Mouse (Mus musculus): ENCODE results near the gene Rnf214.

The Rnf214 gene

DNA sequence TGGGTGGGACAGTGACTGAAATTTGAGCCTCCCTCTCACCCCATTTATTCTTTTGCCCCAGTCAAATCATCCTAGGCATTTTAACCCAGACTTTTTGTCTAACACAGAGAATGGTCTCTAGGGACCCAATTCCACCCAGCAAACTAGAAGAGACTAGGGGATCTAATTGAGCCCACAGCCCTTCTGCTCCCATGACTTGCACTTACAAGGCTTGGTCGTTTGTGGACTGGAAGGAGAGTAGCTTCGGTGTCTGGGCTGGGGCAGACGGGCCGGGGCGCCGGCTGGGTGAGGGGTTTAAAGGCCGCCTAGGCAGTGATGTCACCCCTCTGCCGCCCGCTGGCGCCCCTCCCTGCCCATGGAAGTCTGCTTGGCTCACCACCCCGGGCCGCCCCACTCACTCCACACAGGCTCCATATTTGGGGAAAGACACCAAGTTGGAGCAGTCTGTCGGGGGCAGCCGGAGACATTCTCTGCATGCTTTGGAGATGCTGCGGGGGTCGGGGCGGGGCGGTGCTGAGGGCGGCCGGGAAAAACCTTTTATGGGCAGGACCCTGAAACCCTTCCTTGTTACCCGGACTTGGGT, 29.0 kb upstream of the Rnf214 start, which contains the start of gene Tagln:
TSS of gene Tagln (minus strand) at position 431 of the 583 bp plus-strand sequence.
- DNase-seq (ENCODE audit: low read depth, low spot score), result no peak

DNA sequence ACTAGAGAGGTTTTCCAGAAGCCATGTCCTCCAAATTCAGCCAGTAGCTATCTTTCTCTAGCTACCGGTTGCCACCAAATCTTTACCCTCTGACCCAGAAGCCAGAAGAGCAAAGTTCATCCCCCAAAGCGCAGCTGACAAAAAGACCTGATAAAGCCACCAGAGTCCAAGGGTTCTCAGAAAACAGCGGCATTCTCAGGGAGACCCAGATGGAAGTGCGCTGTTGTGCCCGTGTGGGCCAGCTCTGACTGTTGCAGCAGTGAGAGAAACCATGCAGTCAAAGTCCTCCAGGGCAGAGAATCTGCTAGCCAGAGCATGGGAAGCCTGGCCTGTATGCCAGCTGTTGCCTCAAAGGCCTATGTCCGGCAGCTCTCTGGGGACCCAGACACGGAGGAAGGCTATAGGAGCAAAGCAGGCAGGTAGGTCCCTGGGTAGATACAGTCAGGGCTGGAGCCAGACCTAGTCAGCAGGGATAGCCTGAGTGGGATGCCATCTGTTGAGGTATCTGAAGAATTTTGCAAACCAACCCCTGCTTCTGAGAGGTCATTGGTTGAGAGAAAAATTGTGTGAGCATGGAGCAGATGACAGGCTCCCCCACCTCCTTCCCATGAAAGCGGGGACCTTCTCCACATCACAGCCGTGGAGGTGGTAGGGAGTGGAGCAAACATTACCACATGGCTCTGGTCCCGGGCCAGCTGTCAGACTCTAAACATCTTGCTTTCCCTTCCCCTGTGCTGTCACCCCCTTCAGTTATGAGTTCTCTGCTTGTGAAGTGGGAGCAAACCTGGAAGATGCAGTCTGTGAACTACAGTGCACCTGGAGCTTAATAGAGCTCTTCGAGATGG, 26.1 kb upstream of the Rnf214 start:
- DNase-seq (ENCODE audit: low read depth, low spot score), result no peak

DNA sequence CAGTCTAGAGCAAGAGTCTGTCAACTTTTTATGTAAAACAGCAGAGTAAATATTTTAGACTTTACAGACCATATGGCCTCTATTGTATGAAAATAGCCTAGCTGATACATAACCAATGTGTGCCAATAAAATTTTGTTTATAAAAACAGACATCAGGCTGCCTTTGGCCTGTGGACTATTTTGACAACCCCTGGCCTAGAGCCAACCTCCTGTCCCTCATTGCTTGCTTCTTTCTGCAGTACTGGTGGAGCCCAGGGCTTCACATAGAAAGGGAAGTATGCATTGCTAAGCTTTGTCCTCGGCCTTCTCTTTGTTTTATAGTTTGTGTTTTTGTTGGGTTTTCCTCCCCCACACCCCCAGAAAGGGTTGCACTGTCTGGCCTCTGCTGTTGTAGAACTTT, 25.2 kb upstream of the Rnf214 start:
- DNase-seq (ENCODE audit: low read depth, low spot score), result no peak

- DNase-seq (ENCODE audit: low read depth, low spot score), result no peak
Observed at GRCm38 (mm10) chr9:45929285-45929684, 22.6 kb upstream of the Rnf214 start.

GRCm38 (mm10) chr9:45919895-45920294, 13.2 kb upstream of the Rnf214 start:
- DNase-seq (ENCODE audit: low read depth, low spot score), result no peak

DNA sequence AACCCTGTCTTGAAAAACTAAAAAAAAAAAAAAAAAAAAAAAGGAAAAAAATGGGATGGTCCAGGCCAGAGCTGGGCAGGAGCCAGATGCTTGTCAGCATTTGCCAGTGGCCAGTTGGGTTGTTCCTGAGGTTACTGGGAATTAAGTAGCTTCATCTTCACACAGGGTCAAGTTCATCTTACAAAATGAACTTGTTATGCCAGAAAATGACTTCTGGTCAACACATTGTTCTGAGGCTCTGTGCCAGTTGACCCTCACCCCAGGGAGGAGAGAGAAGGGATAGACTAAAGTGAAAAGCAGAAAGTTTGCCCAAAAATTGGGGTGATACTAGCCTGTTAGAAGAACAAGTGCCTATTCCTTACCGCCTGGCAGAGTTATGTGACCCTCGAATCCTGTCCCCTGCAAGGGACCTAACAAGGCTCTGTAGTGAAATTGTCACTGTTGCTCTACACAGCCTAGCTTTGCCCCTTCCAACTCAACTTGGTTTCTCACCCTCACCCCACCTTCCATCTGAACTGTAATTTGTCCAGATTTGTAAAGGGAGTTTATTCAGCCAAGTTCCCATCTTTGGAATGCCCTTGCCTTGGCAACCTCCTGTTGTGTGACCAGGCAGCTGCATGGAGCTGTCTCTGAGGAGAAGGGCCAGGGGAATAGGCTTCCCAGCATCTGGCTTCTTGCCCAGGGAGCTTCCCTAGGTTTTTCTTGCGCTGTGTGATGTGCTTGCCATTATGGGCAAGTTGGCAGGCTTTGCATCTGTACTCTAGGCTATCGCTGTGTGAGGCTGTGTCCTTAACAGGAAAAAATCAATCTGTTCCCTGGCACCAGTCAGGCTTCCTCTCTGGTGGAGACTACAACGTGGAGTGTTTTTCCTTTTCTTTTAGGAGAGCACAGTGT, 10.6 kb upstream of the Rnf214 start:
- DNase-seq (ENCODE audit: low read depth, low spot score), result no peak

DNA sequence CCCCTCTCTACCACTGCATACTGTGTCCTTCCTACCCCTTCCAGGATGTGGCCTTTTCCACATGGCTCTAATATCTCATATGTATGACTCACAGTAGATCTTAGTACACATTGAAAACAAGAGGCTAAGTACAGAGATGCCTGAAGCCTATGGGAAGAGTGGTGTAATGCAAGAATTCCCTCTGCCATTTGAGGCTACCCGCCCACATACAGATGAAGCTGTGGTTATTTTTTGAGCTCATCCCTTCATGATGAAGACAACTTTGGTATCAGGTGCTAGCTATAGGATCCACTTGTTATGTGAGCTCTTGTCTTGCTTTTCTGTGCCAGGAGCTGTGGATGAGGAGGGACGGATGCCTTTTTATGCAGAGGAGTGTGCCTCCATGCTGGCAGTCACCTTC, 8.9 kb upstream of the Rnf214 start:
- DNase-seq (ENCODE audit: low read depth, low spot score), result no peak

GRCm38 (mm10) chr9:45911673-45912072, 5.0 kb upstream of the Rnf214 start:
- peak; percentile 44 for DNase-seq (ENCODE audit: low read depth, low spot score)

DNA sequence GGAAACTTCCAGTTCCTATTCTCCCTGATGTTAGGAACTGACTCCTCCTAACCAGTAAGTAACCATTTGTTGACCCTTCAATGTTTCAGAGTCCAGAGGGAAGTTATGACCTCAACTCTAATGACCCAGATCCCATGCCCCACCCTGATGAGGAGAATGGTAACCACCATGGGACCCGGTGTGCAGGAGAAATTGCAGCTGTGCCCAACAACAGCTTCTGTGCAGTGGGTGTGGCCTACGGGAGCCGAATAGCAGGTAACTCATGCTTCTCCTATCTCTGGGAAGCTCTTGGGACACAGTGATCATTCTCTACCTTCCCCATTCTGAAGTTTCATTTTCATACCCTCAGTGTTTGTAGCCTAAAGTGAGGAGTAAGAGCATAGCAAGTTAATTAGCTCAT, 4.3 kb upstream of the Rnf214 start:
- no peak for DNase-seq (ENCODE audit: low read depth, low spot score)

GRCm38 (mm10) chr9:45907078-45907428, 342 bp upstream of the Rnf214 start:
- DNase-seq (ENCODE audit: low read depth, low spot score), result no peak

DNA sequence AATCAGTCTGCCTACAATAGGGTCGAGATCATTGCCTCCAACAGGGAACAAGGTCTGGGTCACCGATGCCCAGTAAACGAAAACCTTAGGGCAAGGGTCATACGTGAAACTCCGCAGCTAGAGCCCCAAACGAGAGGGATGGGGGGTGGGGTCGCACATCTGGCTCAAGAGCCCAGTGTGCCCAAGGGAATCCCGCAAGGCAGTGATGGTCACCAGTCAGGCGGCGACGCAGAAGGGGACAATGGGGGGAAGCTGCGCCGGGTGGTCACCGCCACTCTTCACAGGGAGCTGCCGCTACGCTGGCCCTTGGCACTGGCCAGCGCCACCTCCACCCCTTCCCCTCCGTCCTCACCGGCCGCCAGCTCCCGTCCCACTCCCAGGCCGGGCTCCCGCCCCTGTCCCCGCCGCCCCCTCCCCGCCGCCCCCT, 887 bp downstream of the Rnf214 start:
- DNase-seq (ENCODE audit: low read depth, low spot score), result peak; percentile 56

DNA sequence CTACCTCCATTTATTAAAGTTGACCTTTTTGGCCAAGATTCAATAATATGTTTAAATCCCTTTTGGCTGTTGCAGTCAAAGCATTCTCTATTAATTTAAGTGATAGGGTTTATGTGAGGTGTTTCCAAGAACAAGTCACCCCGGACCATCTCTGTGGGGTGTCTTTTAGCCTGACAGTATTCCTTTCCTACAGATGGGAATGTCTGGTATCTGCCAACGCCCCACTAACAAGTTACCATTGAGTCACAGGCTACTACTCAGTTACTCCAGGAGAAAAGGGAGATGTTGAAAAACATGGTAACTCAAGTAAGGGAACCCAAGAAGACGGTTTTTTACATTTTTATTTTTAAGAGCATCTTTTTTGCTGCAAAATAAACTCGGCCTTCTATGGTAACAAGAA, 1.5 kb downstream of the Rnf214 start:
- no peak for DNase-seq (ENCODE audit: low read depth, low spot score)

GRCm38 (mm10) chr9:45893681-45894080, 13.0 kb downstream of the Rnf214 start:
- DNase-seq (ENCODE audit: low read depth, low spot score), result no peak

GRCm38 (mm10) chr9:45877928-45878327, 28.8 kb downstream of the Rnf214 start:
- no peak for DNase-seq (ENCODE audit: low read depth, low spot score)

DNA sequence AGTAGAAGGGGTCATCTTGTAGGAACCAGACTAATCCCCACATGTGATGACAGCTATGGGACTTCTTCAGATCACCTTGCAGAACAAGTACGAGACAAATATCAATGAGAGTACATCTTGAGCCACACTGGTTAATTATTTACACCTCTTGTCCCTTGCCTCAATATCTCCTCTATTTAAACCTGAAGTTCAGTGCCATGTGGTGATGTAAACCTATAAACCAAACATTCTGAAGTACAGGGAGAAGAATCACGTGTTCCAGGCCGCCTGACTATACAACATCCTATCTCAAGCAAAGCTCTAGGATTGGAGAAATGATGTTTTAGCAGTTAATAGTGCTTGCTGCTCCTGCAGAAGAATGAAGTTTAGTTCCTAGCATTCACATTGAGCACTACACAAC, 36.4 kb downstream of the Rnf214 start:
- DNase-seq (ENCODE audit: low read depth, low spot score), result no peak

GRCm38 (mm10) chr9:45869181-45869580, 37.5 kb downstream of the Rnf214 start:
- no peak for DNase-seq (ENCODE audit: low read depth, low spot score)

DNA sequence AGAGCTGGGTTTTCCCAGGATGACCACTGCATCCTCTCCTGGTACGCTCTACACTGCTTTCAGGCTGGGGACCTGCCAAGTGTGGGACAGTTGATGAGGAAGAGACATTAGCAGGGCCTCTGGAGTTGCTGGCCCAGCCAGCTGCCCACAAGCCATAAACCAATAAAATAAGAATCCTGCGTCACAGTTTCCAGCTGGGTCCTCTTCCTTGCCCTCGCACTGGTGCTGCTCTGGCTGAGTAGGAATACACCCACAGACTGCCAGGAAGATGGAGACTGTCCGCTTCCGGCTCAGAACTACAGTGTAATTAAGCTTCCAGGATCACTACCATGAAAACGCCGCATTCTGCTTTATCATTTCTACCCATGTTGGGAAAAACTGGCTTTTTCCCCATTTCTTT, 44.9 kb downstream of the Rnf214 start:
- no peak for DNase-seq (ENCODE audit: low read depth, low spot score)

- no peak for DNase-seq (ENCODE audit: low read depth, low spot score)
Observed at GRCm38 (mm10) chr9:45859364-45859763, 47.3 kb downstream of the Rnf214 start.

DNA sequence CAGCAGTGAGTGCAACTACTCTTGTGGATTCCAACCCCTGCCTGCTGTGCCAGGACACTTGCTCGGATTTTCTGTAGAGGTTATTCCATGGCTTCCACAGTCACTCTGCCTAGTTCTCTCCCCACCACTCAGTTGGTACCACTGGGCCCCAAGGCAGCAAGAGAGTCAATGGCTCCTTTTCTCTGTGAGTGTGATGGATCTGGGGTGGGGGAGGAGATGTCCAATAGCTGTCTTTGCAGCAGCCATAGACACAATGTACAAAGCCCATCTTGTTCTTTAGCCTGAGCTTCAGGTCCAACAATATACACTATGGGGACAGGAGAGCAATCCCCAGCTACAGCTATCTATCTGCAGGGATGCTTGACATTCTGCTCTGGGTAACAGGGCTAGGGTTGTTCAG, 52.6 kb downstream of the Rnf214 start:
- no peak for DNase-seq (ENCODE audit: low read depth, low spot score)

DNA sequence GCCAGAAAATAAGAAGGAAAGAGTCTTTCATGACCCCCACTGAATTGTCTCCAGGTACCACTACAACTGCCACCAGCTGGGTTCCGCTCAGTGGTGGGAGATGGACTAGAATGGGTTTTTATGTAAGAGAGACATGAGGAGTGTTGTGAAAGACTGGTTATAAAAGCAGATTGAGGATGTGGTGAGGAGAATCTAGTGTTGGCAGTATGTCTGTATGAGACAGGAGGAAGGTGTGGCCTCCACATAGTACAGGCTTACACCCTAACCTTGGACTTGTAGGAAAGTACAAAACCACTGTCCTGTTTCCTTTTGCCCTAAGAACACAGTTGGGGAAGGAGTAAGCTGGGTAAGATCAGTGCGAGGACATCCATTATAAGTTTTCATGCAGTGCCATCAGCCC, 53.0 kb downstream of the Rnf214 start:
- DNase-seq (ENCODE audit: low read depth, low spot score), result no peak

DNA sequence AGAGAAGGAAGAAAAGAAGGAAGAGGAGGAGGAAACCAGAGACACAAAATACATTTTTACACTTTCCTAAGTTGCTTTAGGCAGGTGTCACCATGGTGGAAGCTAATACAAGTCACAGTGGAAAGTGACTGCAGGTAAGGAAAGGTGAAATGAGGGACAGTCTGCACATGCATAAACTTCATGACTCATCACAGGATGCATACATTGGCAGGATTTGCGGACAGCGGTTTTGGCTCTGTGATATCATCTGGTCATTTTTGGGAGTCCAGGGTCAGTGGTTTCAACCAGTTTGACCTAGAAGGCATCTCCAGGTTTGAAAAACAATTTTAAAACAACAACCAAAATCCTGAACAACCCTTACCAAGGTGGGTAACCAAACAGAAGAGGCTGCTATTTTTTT, 54.9 kb downstream of the Rnf214 start:
- no peak for DNase-seq (ENCODE audit: low read depth, low spot score)

DNA sequence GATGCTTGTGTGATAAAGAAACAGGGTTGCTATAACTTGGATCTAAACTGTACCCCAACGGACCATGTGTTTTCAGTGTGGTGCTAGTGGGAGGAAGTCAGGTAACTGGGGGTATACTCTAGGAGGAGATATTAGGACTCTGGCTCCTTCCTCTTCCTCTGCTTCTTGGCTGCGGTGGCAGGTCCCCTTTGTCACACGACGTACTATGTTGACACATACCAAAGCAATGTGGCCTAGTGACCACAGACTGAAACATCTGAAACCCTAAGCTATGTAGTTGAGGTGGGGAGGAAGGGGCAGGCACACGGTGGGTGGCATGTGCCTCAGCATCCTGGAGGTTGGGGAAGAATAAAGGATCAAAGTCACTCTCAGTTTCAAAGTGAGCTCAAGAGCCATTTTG, 55.4 kb downstream of the Rnf214 start:
- no peak for DNase-seq (ENCODE audit: low read depth, low spot score)
